Comparison of ENCODE assay signal across 16 mouse cellular contexts in the genomic region with DNA sequence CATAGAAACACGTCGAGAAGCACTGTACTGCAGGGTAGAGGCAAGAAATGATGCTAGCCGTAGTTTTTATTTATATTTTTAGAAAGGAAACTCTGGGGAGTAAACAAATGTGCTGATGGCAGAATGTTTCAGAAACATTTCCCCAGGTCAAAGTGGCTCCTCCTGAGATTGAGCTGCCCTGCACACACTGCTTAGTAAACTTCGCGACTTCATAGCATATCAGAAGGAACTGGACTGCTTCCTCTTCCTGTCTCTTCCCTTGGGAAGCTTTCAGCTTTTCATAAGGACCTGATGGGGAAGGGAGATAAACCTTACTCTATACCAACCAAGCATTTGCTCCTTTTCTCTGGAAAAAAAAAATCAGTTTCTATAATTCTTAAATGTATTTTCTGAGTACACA. TPM values are rescaled to one million over a fixed set of nuclear protein-coding genes. Genes with fewer than 3 reads are reported as not detected.
DNase-seq lines count a peak whose midpoint lies in the region; ATAC-seq and TF ChIP-seq lines count a peak whose summit lies in the region.
"Had no signal": no experiment of that assay in that cellular context is flagged by ENCODE, and none has a peak within 500 bp of the region (broad histone marks: within the 10 kb centered on the region; RNA-seq: fewer than 3 reads in every experiment).

No protein-coding gene starts in this region.

- TF ChIP-seq CTCF in gastrocnemius, adult 2 months (IDR thresholded peaks at IDR 0.05), result no peak

- no peak overlapping the region for H3K9ac ChIP-seq in heart, embryonic 11.5 days (ENCODE audit: low read depth, low read length)
- no peak overlapping the region for H3K9ac ChIP-seq in kidney, embryonic 15.5 days
- H3K9ac ChIP-seq: liver, embryonic 15.5 days had no signal

- H3K27me3 ChIP-seq in heart, embryonic 11.5 days (ENCODE audit: control insufficient read depth, insufficient read depth, low read length), result no peaks in the 10 kb centered on the region
- H3K27me3 ChIP-seq in kidney, embryonic 15.5 days, result no peaks in the 10 kb centered on the region
- H3K27me3 ChIP-seq: liver, embryonic 15.5 days had no signal

- intact Hi-C loops in gastrocnemius, adult 2 months (cut with DNase I), result loop anchor here (10.0 kb wide), 2 partner anchors 51 to 141 kb away; partner anchors contain the start of gene Tek
- intact Hi-C loops in left cerebral cortex, postnatal 25 days (cut with DNase I), result no loop called here

- DNase-seq in gastrocnemius, adult 2 months, result no peak
- no peak for DNase-seq in gastrocnemius, postnatal 10 days
- DNase-seq in lung, postnatal 10 days, result peak; percentile 24
- DNase-seq in thymus, postnatal 25 days, result no peak
- DNase-seq in urinary bladder, adult 18-20 months (ENCODE audit: low spot score in 2 of 2), result no peak
- DNase-seq in left cerebral cortex, postnatal 25 days (ENCODE audit: low spot score in 2 of 2), result no peak
- DNase-seq: cerebellum, adult 2 months; layer of hippocampus, adult 9-11 months; left cerebral cortex, postnatal 4 days; midbrain, embryonic 14.5 days; thymus, adult 2 months had no signal

- peak overlapping the region; percentile 57 for H3K27ac ChIP-seq in gastrocnemius, adult 2 months
- 0 out of 2 replicates have a peak overlapping the region, but pooled peaks have one; percentile 5 for H3K27ac ChIP-seq in heart, embryonic 11.5 days (ENCODE audit: low read depth, low read length)
- peak overlapping the region; percentile 54; the same call in 1 of the 2 replicates for H3K27ac ChIP-seq in kidney, embryonic 15.5 days
- H3K27ac ChIP-seq: liver, embryonic 15.5 days had no signal

- 57% methylated on average over 5 of the region's 5 CpGs for WGBS in heart, embryonic 11.5 days (ENCODE audit: insufficient replicate concordance)
- WGBS in kidney, embryonic 15.5 days, result 72% methylated on average over 5 of the region's 5 CpGs

- H3K4me2 ChIP-seq in heart, embryonic 11.5 days, result no peak overlapping the region
- H3K4me2 ChIP-seq in kidney, embryonic 15.5 days, result no peak overlapping the region
- H3K4me2 ChIP-seq: liver, embryonic 15.5 days had no signal

- no peaks in the 10 kb centered on the region for H3K9me3 ChIP-seq in heart, embryonic 11.5 days (replicated peaks; ENCODE audit: control insufficient read depth, low read length)
- H3K9me3 ChIP-seq in kidney, embryonic 15.5 days (replicated peaks), result no peaks in the 10 kb centered on the region
- H3K9me3 ChIP-seq: liver, embryonic 15.5 days had no signal

- H3K36me3 ChIP-seq in heart, embryonic 11.5 days (ENCODE audit: control insufficient read depth, insufficient read depth, low read length), result no peaks in the 10 kb centered on the region
- peaks cover 50% of the 10 kb centered on the region for H3K36me3 ChIP-seq in kidney, embryonic 15.5 days
- H3K36me3 ChIP-seq: liver, embryonic 15.5 days had no signal

- H3K4me1 ChIP-seq in heart, embryonic 11.5 days (ENCODE audit: control insufficient read depth, insufficient read depth, low read length), result no peaks in the 10 kb centered on the region
- no peaks in the 10 kb centered on the region for H3K4me1 ChIP-seq in kidney, embryonic 15.5 days
- H3K4me1 ChIP-seq: liver, embryonic 15.5 days had no signal

- ATAC-seq in heart, embryonic 11.5 days (replicated peaks; ENCODE audit: insufficient number of reproducible peaks, low FRiP score, low TSS enrichment), result no peak
- no peak for ATAC-seq in kidney, embryonic 15.5 days (replicated peaks; ENCODE audit: low FRiP score)

- no peak overlapping the region for H3K4me3 ChIP-seq in gastrocnemius, adult 2 months
- no peak overlapping the region for H3K4me3 ChIP-seq in heart, embryonic 11.5 days (ENCODE audit: low read depth, low read length)
- H3K4me3 ChIP-seq in kidney, embryonic 15.5 days (replicated peaks), result no peak overlapping the region
- H3K4me3 ChIP-seq: liver, embryonic 15.5 days had no signal

RNA-seq across cellular contexts. Expression of gene Lrrc19, which starts 33.4 kb away (rescaled TPM):
- total RNA-seq in gastrocnemius, adult 2 months (2021), result not detected
- not detected for total RNA-seq in gastrocnemius, postnatal 10 days (2021)
- polyA plus RNA-seq in heart, embryonic 11.5 days (2014; fragmentation: Nextera tagmentation; extraction: Ambion mirVana), result 0.07 and 0.43 TPM in 2 replicates
- 2.3 and 2.4 TPM in 2 replicates for polyA plus RNA-seq in kidney, embryonic 15.5 days (2015; fragmentation: Nextera tagmentation; extraction: Ambion mirVana)
- total RNA-seq in left cerebral cortex, postnatal 25 days (2021), result not detected
- total RNA-seq: left cerebral cortex, postnatal 4 days had no signal
- polyA plus RNA-seq: cerebellum, adult 2 months; frontal cortex, adult 2 months; gonadal fat pad, adult 2 months; thymus, adult 2 months had no signal

RNA-seq across cellular contexts. Expression of gene Tek, which starts 55.8 kb away (rescaled TPM):
- total RNA-seq in gastrocnemius, adult 2 months (2021), result 10 to 100 TPM; 14.4 to 17.0 TPM
- total RNA-seq in gastrocnemius, postnatal 10 days (2021), result 10 to 100 TPM; 24.3 to 30.9 TPM
- 56.1 and 70.5 TPM in 2 replicates for polyA plus RNA-seq in heart, embryonic 11.5 days (2014; fragmentation: Nextera tagmentation; extraction: Ambion mirVana)
- 33.0 and 34.1 TPM in 2 replicates for polyA plus RNA-seq in kidney, embryonic 15.5 days (2015; fragmentation: Nextera tagmentation; extraction: Ambion mirVana)
- total RNA-seq in left cerebral cortex, postnatal 25 days (2021), result 10 to 100 TPM in 1 of 2 experiments, 1 to 10 TPM in 1; 9.3 to 10.8 TPM

Comparison
In these comparisons a context has a peak if more than half of its experiments do, and no peak if none do; other contexts are left out.
1. H3K27ac ChIP-seq: peak in every context shown above with its lines; median percentile 57 in gastrocnemius, adult 2 months; 54 in kidney, embryonic 15.5 days; 5 in heart, embryonic 11.5 days.